Comparison of ENCODE assay signal across 7 mouse cellular contexts in the genomic region with DNA sequence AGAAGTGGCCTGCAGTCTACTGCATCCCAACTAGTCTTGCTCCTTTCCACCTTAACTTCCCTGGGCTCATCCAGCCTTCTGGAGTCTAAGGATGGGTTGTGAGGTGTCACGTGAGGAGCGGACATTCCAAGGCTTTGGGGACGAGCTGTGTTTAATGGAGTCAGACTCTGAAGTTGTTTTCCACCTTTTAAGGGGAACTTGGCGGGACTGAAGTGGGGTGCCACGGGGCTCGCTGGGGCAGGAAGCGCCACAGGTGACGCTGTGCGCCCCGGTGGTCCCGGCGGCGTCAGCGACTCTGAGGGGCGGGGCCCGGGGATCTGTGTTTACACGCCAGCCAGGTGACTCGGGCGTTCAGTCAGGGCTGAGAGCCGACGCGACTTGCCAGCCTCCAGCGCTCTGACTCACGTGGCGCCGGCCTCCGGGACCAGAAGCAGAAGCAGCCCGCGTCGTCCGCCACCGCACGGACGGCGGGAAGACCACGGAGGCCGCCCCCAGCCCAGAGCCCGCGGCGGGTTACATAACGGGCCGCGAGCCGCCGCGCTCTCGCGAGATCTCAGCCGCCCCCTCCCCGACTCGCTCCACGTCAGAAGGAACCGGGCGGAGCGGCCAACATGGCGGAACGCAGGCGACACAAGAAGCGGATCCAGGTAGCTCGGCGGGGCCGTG. TPM values are rescaled to one million over a fixed set of nuclear protein-coding genes. Genes with fewer than 3 reads are reported as not detected.
DNase-seq lines count a peak whose midpoint lies in the region; ATAC-seq and TF ChIP-seq lines count a peak whose summit lies in the region.

A gene (plus strand): TSS at position 139 of the 666 bp plus-strand sequence.

- ATAC-seq in embryonic facial prominence, embryonic 12.5 days (ENCODE audit: insufficient number of reproducible peaks, insufficient read depth, low FRiP score, low TSS enrichment), result peak; percentile 95
- peak; percentile 95 for ATAC-seq in limb, embryonic 12.5 days (ENCODE audit: insufficient number of reproducible peaks, insufficient read depth, low FRiP score, low TSS enrichment, low read depth)
- peak; percentile 99 for ATAC-seq in midbrain, embryonic 15.5 days (replicated peaks)

- TF ChIP-seq POLR2A in kidney, adult 2 months (IDR thresholded peaks at IDR 0.05; ENCODE audit: low read depth, low read length), result peak; percentile 83
- TF ChIP-seq POLR2A in spleen, adult 2 months (IDR thresholded peaks at IDR 0.05; ENCODE audit: low read depth, low read length), result peak; percentile 65

- H3K27ac ChIP-seq in embryonic facial prominence, embryonic 12.5 days, result peak within 1 kb of the TSS; percentile 96
- H3K27ac ChIP-seq in kidney, adult 2 months (ENCODE audit: insufficient read depth, low read depth, low read length), result peak within 1 kb of the TSS; percentile 100
- H3K27ac ChIP-seq in limb, embryonic 12.5 days, result peak within 1 kb of the TSS; percentile 97
- peak within 1 kb of the TSS; percentile 92 for H3K27ac ChIP-seq in midbrain, embryonic 15.5 days
- H3K27ac ChIP-seq in spleen, adult 2 months (ENCODE audit: insufficient read depth, low read length), result peak within 1 kb of the TSS; percentile 97

- no peak for TF ChIP-seq CTCF in kidney, adult 2 months (conservative IDR thresholded peaks at IDR 0.05; ENCODE audit: insufficient read depth, insufficient read length, low read depth, low read length)
- no peak for TF ChIP-seq CTCF in spleen, adult 2 months (IDR thresholded peaks at IDR 0.05; ENCODE audit: extremely low read depth, insufficient read depth, insufficient read length, insufficient replicate concordance)

- peak; percentile 94 for DNase-seq in adrenal gland, postnatal 25 days
- peak; percentile 94 to 95 for DNase-seq in heart, adult 18-20 months
- peak; percentile 95 for DNase-seq in kidney, adult 2 months
- DNase-seq in spleen, adult 2 months (ENCODE audit: low read depth in 1 of 2, low spot score in 2 of 2), result peak; percentile 84 to 89

- H3K9me3 ChIP-seq in embryonic facial prominence, embryonic 12.5 days, result no peaks in the 10 kb centered on the region
- no peaks in the 10 kb centered on the region for H3K9me3 ChIP-seq in limb, embryonic 12.5 days
- H3K9me3 ChIP-seq in midbrain, embryonic 15.5 days, result no peaks in the 10 kb centered on the region

- H3K9ac ChIP-seq in embryonic facial prominence, embryonic 12.5 days, result peak within 1 kb of the TSS; percentile 98
- peak within 1 kb of the TSS; percentile 96 for H3K9ac ChIP-seq in limb, embryonic 12.5 days (replicated peaks)
- H3K9ac ChIP-seq in midbrain, embryonic 15.5 days, result peak within 1 kb of the TSS; percentile 93

- 0 out of 2 replicates have a peak, but pooled peaks cover 3% of the 10 kb centered on the region for H3K4me1 ChIP-seq in embryonic facial prominence, embryonic 12.5 days
- peaks cover 8% of the 10 kb centered on the region for H3K4me1 ChIP-seq in kidney, adult 2 months (ENCODE audit: control insufficient read depth, insufficient read depth, low read length)
- H3K4me1 ChIP-seq in limb, embryonic 12.5 days (replicated peaks), result peaks cover 2% of the 10 kb centered on the region; the same call in 1 of the 2 replicates
- H3K4me1 ChIP-seq in midbrain, embryonic 15.5 days, result peaks cover 17% of the 10 kb centered on the region
- peaks cover 2% of the 10 kb centered on the region; the same call in 1 of the 2 replicates for H3K4me1 ChIP-seq in spleen, adult 2 months (ENCODE audit: control insufficient read depth, insufficient read depth, insufficient read length)

- WGBS in embryonic facial prominence, embryonic 12.5 days, result under 1% methylated on average over 58 of the region's 62 CpGs
- WGBS in kidney, adult 2 months, result under 1% methylated on average over 62 of the region's 62 CpGs
- WGBS in limb, embryonic 12.5 days, result under 1% methylated on average over 58 of the region's 62 CpGs
- under 1% methylated on average over 62 of the region's 62 CpGs for WGBS in midbrain, embryonic 15.5 days
- under 1% methylated on average over 60 of the region's 62 CpGs for WGBS in spleen, adult 2 months

- peak within 1 kb of the TSS; percentile 97 for H3K4me3 ChIP-seq in embryonic facial prominence, embryonic 12.5 days
- peak within 1 kb of the TSS; percentile 77 for H3K4me3 ChIP-seq in kidney, adult 2 months (ENCODE audit: insufficient read depth, low read depth, low read length)
- peak within 1 kb of the TSS; percentile 98 for H3K4me3 ChIP-seq in limb, embryonic 12.5 days (replicated peaks)
- H3K4me3 ChIP-seq in midbrain, embryonic 15.5 days, result peak within 1 kb of the TSS; percentile 82
- peak within 1 kb of the TSS; percentile 91 for H3K4me3 ChIP-seq in spleen, adult 2 months (ENCODE audit: extremely low read depth, insufficient read depth, insufficient read length)

- peak within 1 kb of the TSS; percentile 66 for H3K4me2 ChIP-seq in embryonic facial prominence, embryonic 12.5 days (replicated peaks)
- peak within 1 kb of the TSS; percentile 71 for H3K4me2 ChIP-seq in limb, embryonic 12.5 days
- peak within 1 kb of the TSS; percentile 66 for H3K4me2 ChIP-seq in midbrain, embryonic 15.5 days

- no peaks in the 10 kb centered on the region for H3K27me3 ChIP-seq in embryonic facial prominence, embryonic 12.5 days
- no peaks in the 10 kb centered on the region for H3K27me3 ChIP-seq in kidney, adult 2 months (replicated peaks; ENCODE audit: control insufficient read depth, insufficient read depth, low read length)
- no peaks in the 10 kb centered on the region for H3K27me3 ChIP-seq in limb, embryonic 12.5 days
- no peaks in the 10 kb centered on the region for H3K27me3 ChIP-seq in midbrain, embryonic 15.5 days (replicated peaks)
- no peaks in the 10 kb centered on the region for H3K27me3 ChIP-seq in spleen, adult 2 months (ENCODE audit: control insufficient read depth, insufficient read depth, low read length)

- no peaks in the 10 kb centered on the region for H3K36me3 ChIP-seq in embryonic facial prominence, embryonic 12.5 days
- peaks cover 1% of the 10 kb centered on the region; the same call in 1 of the 2 replicates for H3K36me3 ChIP-seq in kidney, adult 2 months (ENCODE audit: control insufficient read depth, insufficient read depth, low read length)
- H3K36me3 ChIP-seq in limb, embryonic 12.5 days, result no peaks in the 10 kb centered on the region
- H3K36me3 ChIP-seq in midbrain, embryonic 15.5 days (replicated peaks), result no peaks in the 10 kb centered on the region
- H3K36me3 ChIP-seq in spleen, adult 2 months (ENCODE audit: control insufficient read depth, insufficient read depth, low read length), result no peaks in the 10 kb centered on the region

RNA-seq across cellular contexts. Expression of the gene that starts here (rescaled TPM):
- 103 and 131 TPM in 2 replicates for total RNA-seq in adrenal gland, postnatal 25 days (2021)
- 84.0 and 85.0 TPM in 2 replicates for polyA plus RNA-seq in embryonic facial prominence, embryonic 12.5 days (2016; fragmentation: Nextera tagmentation; extraction: Ambion mirVana)
- total RNA-seq in heart, adult 18-20 months (2021), result 10 to 100 TPM; 39.6 TPM
- polyA plus RNA-seq in kidney, adult 2 months (2012; rRNA removed), result 40.0 and 52.0 TPM in 2 replicates
- 83.9 and 92.1 TPM in 2 replicates for polyA plus RNA-seq in limb, embryonic 12.5 days (2016; fragmentation: Nextera tagmentation; extraction: Ambion mirVana)
- polyA plus RNA-seq in midbrain, embryonic 15.5 days (2015; fragmentation: Nextera tagmentation; extraction: Ambion mirVana), result 74.7 and 85.6 TPM in 2 replicates
- polyA plus RNA-seq in spleen, adult 2 months (2012; rRNA removed), result 5.0 and 6.1 TPM in 2 replicates

Comparison
In these comparisons a context has a peak if more than half of its experiments do, and no peak if none do; other contexts are left out.
1. Peak in every context shown above with its lines: DNase-seq, ATAC-seq, H3K4me3 ChIP-seq and H3K27ac ChIP-seq.